In genomic region chr10:62865167-62866034, GRCm38 (mm10) we compare ENCODE assay signal across 8 mouse cellular contexts. TPM values are rescaled to one million over a fixed set of nuclear protein-coding genes. Genes with fewer than 3 reads are reported as not detected.
DNase-seq lines count a peak whose midpoint lies in the region; ATAC-seq and TF ChIP-seq lines count a peak whose summit lies in the region.

No protein-coding gene starts in this region.

- peak; percentile 98 for ATAC-seq in forebrain, embryonic 16.5 days
- peak; percentile 78 for ATAC-seq in liver, embryonic 16.5 days (ENCODE audit: low read depth)
- ATAC-seq in neural tube, embryonic 13.5 days (ENCODE audit: low read depth): peak; percentile 97

- H3K36me3 ChIP-seq in ES-Bruce4 (ENCODE audit: control insufficient read depth, insufficient read depth, low read length, poor library complexity, severe bottlenecking): peaks cover 63% of the 10 kb centered on the region
- no peaks in the 10 kb centered on the region for H3K36me3 ChIP-seq in forebrain, embryonic 16.5 days (ENCODE audit: control insufficient read depth, insufficient read depth)
- no peaks in the 10 kb centered on the region for H3K36me3 ChIP-seq in liver, embryonic 16.5 days (ENCODE audit: control insufficient read depth, insufficient read depth)
- H3K36me3 ChIP-seq in neural tube, embryonic 13.5 days: peaks cover 7% of the 10 kb centered on the region; the same call in 1 of the 2 replicates

- 1% methylated on average over 28 of the region's 28 CpGs for WGBS in forebrain, embryonic 16.5 days
- 3% methylated on average over 28 of the region's 28 CpGs for WGBS in liver, embryonic 16.5 days (ENCODE audit: insufficient replicate concordance)
- WGBS in neural tube, embryonic 13.5 days: under 1% methylated on average over 28 of the region's 28 CpGs

- peak; percentile 43; the same call in 1 of the 2 replicates for TF ChIP-seq EP300 in ES-Bruce4 (IDR thresholded peaks at IDR 0.05; ENCODE audit: insufficient read depth, low read depth, low read length)

- H3K4me1 ChIP-seq in ES-Bruce4 (ENCODE audit: control insufficient read depth, insufficient read depth, low read length): no peaks in the 10 kb centered on the region
- peaks cover 31% of the 10 kb centered on the region for H3K4me1 ChIP-seq in forebrain, embryonic 16.5 days (replicated peaks; ENCODE audit: control insufficient read depth, insufficient read depth, low read length)
- H3K4me1 ChIP-seq in liver, embryonic 16.5 days (ENCODE audit: control insufficient read depth, low read depth, low read length): no peaks in the 10 kb centered on the region; the same call in 1 of the 2 replicates
- peaks cover 39% of the 10 kb centered on the region for H3K4me1 ChIP-seq in neural tube, embryonic 13.5 days (replicated peaks)

- H3K9ac ChIP-seq in ES-Bruce4 (ENCODE audit: low read depth, poor library complexity, severe bottlenecking): no peak overlapping the region
- H3K9ac ChIP-seq in forebrain, embryonic 16.5 days (replicated peaks; ENCODE audit: low read depth, low read length): peak overlapping the region; percentile 88
- peak overlapping the region; percentile 26; the same call in 1 of the 2 replicates for H3K9ac ChIP-seq in liver, embryonic 16.5 days (ENCODE audit: low read depth, low read length)
- peak overlapping the region; percentile 92 for H3K9ac ChIP-seq in neural tube, embryonic 13.5 days

- TF ChIP-seq CTCF in ES-Bruce4 (IDR thresholded peaks at IDR 0.05; ENCODE audit: low read depth, low read length): no peak

- DNase-seq in cerebellum, adult 11-12 months: peak; percentile 91
- peak; percentile 63 for DNase-seq in heart, postnatal 25 days (ENCODE audit: low spot score)
- peak; percentile 89 for DNase-seq in layer of hippocampus, adult 11-12 months (ENCODE audit: low spot score)
- DNase-seq in testis, postnatal 10 days (ENCODE audit: low spot score): peak; percentile 82

- peak overlapping the region; percentile 75 for H3K4me2 ChIP-seq in forebrain, embryonic 16.5 days (ENCODE audit: low read length)
- peak overlapping the region; percentile 69 for H3K4me2 ChIP-seq in liver, embryonic 16.5 days (ENCODE audit: low read depth, low read length)
- H3K4me2 ChIP-seq in neural tube, embryonic 13.5 days: peak overlapping the region; percentile 76

- intact Hi-C loops in heart, postnatal 25 days (cut with DNase I): loop anchor here (2.0 to 5.0 kb wide), 3 partner anchors 21 to 157 kb away; partner anchors contain the start of genes Hnrnph3, Pbld2 and Slc25a16

- H3K27me3 ChIP-seq in ES-Bruce4 (ENCODE audit: control insufficient read depth, insufficient read depth, low read length, poor library complexity, severe bottlenecking): no peaks in the 10 kb centered on the region
- no peaks in the 10 kb centered on the region for H3K27me3 ChIP-seq in forebrain, embryonic 16.5 days (replicated peaks; ENCODE audit: control insufficient read depth, insufficient read depth, low read length)
- no peaks in the 10 kb centered on the region for H3K27me3 ChIP-seq in liver, embryonic 16.5 days (ENCODE audit: control insufficient read depth, insufficient read depth, low read depth, low read length)
- H3K27me3 ChIP-seq in neural tube, embryonic 13.5 days: no peaks in the 10 kb centered on the region

- peak overlapping the region; percentile 22 for H3K4me3 ChIP-seq in ES-Bruce4 (ENCODE audit: low read depth, low read length)
- peak overlapping the region; percentile 65 for H3K4me3 ChIP-seq in forebrain, embryonic 16.5 days (replicated peaks; ENCODE audit: low read length)
- peak overlapping the region; percentile 49 for H3K4me3 ChIP-seq in liver, embryonic 16.5 days (ENCODE audit: low read depth, low read length)
- H3K4me3 ChIP-seq in neural tube, embryonic 13.5 days: peak overlapping the region; percentile 55

- no peak for TF ChIP-seq POLR2A in ES-Bruce4 (IDR thresholded peaks at IDR 0.05; ENCODE audit: insufficient read depth, low read length)

- no peaks in the 10 kb centered on the region for H3K9me3 ChIP-seq in ES-Bruce4 (replicated peaks; ENCODE audit: control insufficient read depth, insufficient read depth, low read length, poor library complexity, severe bottlenecking)
- no peaks in the 10 kb centered on the region for H3K9me3 ChIP-seq in forebrain, embryonic 16.5 days (ENCODE audit: control insufficient read depth, low read length)
- no peaks in the 10 kb centered on the region for H3K9me3 ChIP-seq in liver, embryonic 16.5 days (replicated peaks; ENCODE audit: control insufficient read depth, low read length)
- H3K9me3 ChIP-seq in neural tube, embryonic 13.5 days: no peaks in the 10 kb centered on the region

- H3K27ac ChIP-seq in ES-Bruce4 (ENCODE audit: insufficient read depth, low read length): peak overlapping the region; percentile 18; the same call in 1 of the 2 replicates
- peak overlapping the region; percentile 96 for H3K27ac ChIP-seq in forebrain, embryonic 16.5 days (ENCODE audit: low read length)
- no peak overlapping the region for H3K27ac ChIP-seq in liver, embryonic 16.5 days (ENCODE audit: low read length)
- H3K27ac ChIP-seq in neural tube, embryonic 13.5 days (replicated peaks): peak overlapping the region; percentile 95

RNA-seq across cellular contexts. Expression of gene Tet1, which starts 43.4 kb away (rescaled TPM):
- polyA plus RNA-seq in ES-Bruce4 (2011; ENCODE audit: insufficient read depth, insufficient read length, low read depth, missing spikeins): 231 and 239 TPM in 2 replicates
- 40.4 and 41.5 TPM in 2 replicates for polyA plus RNA-seq in forebrain, embryonic 16.5 days (2015; fragmentation: Nextera tagmentation; extraction: Ambion mirVana)
- total RNA-seq in heart, postnatal 25 days (2021): 10 to 100 TPM; 11.0 to 12.7 TPM
- polyA plus RNA-seq in liver, embryonic 16.5 days (2015; fragmentation: Nextera tagmentation; extraction: Ambion mirVana): 1.5 and 2.4 TPM in 2 replicates
- polyA plus RNA-seq in neural tube, embryonic 13.5 days (2015; fragmentation: Nextera tagmentation; extraction: Ambion mirVana): 30.4 and 39.0 TPM in 2 replicates

RNA-seq across cellular contexts. Expression of gene Slc25a16, which starts 55.0 kb away (rescaled TPM):
- polyA plus RNA-seq in ES-Bruce4 (2011; ENCODE audit: insufficient read depth, insufficient read length, low read depth, missing spikeins): 11.3 and 11.6 TPM in 2 replicates
- polyA plus RNA-seq in forebrain, embryonic 16.5 days (2015; fragmentation: Nextera tagmentation; extraction: Ambion mirVana): 18.0 and 18.7 TPM in 2 replicates
- 10 to 100 TPM; 23.0 to 23.2 TPM for total RNA-seq in heart, postnatal 25 days (2021)
- polyA plus RNA-seq in liver, embryonic 16.5 days (2015; fragmentation: Nextera tagmentation; extraction: Ambion mirVana): 7.5 and 8.5 TPM in 2 replicates
- 15.4 and 15.7 TPM in 2 replicates for polyA plus RNA-seq in neural tube, embryonic 13.5 days (2015; fragmentation: Nextera tagmentation; extraction: Ambion mirVana)
